Mouse (Mus musculus) spleen, postnatal 10 days (tissue): ENCODE measurements around the gene Kncn.

Experiments
- DNase-seq, 2 experiments: peaks; one replicate each; pipeline ENCODE4 v3.0.0; 2021 to 2022; ENCODE audit warnings: low spot score in 2 of 2

Kncn gene

GRCm38 (mm10) chr4:115878828-115879227, 5.4 kb upstream of the Kncn start:
- DNase-seq, result no peak

- no peak for DNase-seq
These were observed 3.0 kb upstream of the Kncn start for GRCm38 (mm10) chr4:115881183-115881582.

GRCm38 (mm10) chr4:115882195-115882594, 2.0 kb upstream of the Kncn start:
- DNase-seq, result no peak

GRCm38 (mm10) chr4:115885846-115886245, 1.6 kb downstream of the Kncn start:
- DNase-seq, result no peak

- no peak for DNase-seq
These were observed 2.7 kb downstream of the Kncn start for GRCm38 (mm10) chr4:115886875-115887274.

- no peak for DNase-seq
These were observed 5.9 kb downstream of the Kncn start for GRCm38 (mm10) chr4:115890066-115890465.

- DNase-seq, result no peak
These were observed 6.4 kb downstream of the Kncn start, which contains the start of gene 6430628N08Rik for GRCm38 (mm10) chr4:115890553-115890952. Gene 6430628N08Rik (plus strand): TSS chr4:115890665.

GRCm38 (mm10) chr4:115894281-115894680, 10.1 kb downstream of the Kncn start:
- DNase-seq, result no peak

GRCm38 (mm10) chr4:115897901-115898631, 13.9 kb downstream of the Kncn start:
- DNase-seq, result no peak

GRCm38 (mm10) chr4:115902816-115903215, 18.6 kb downstream of the Kncn start:
- peak; percentile 61 to 84 for DNase-seq

GRCm38 (mm10) chr4:115904375-115904774, 20.2 kb downstream of the Kncn start:
- DNase-seq, result no peak

GRCm38 (mm10) chr4:115905701-115906100, 21.5 kb downstream of the Kncn start:
- no peak for DNase-seq

GRCm38 (mm10) chr4:115906791-115907190, 22.6 kb downstream of the Kncn start:
- no peak for DNase-seq

GRCm38 (mm10) chr4:115907994-115908393, 23.8 kb downstream of the Kncn start:
- no peak for DNase-seq

GRCm38 (mm10) chr4:115908641-115909040, 24.4 kb downstream of the Kncn start:
- no peak for DNase-seq

GRCm38 (mm10) chr4:115911586-115911985, 27.4 kb downstream of the Kncn start:
- no peak for DNase-seq

GRCm38 (mm10) chr4:115919911-115920310, 35.7 kb downstream of the Kncn start:
- no peak for DNase-seq

- DNase-seq, result no peak
These were observed 38.5 kb downstream of the Kncn start for GRCm38 (mm10) chr4:115922688-115923087.

- DNase-seq, result no peak
These were observed 39.2 kb downstream of the Kncn start for GRCm38 (mm10) chr4:115923262-115923880.

- no peak for DNase-seq
These were observed 43.4 kb downstream of the Kncn start for GRCm38 (mm10) chr4:115927637-115928036.

- no peak for DNase-seq
These were observed 47.4 kb downstream of the Kncn start for GRCm38 (mm10) chr4:115931556-115932088.

- no peak for DNase-seq
These were observed 51.8 kb downstream of the Kncn start for GRCm38 (mm10) chr4:115935835-115936581.
